Comparison of ENCODE assay signal across 10 mouse cellular contexts in the genomic region with DNA sequence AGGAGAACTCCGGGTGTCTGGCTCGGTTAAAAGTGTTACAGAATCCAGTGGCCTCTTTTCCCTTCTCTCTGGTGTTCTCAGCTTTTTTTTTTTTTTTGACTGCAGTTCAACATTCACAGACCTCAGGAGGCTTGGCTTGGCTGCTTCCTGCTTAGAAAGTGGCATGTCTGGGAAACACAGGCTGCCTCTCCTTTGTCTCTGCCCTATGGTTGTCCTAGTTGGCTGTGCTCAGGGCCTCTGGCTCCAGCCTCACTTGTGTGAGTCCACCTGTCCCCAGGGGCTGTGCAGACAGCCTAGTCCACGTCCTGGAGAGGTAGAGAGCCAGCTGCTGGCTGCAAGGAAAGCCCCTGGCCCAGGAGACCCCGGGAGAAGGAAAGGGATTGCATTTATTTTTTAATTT.
A peak's percentile ranks its signal among the peaks of the same experiment; 100 is the strongest.
DNase-seq lines count a peak whose midpoint lies in the region; TF ChIP-seq lines count a peak whose summit lies in the region.
"Had no signal": no experiment of that assay in that cellular context is flagged by ENCODE, and none has a peak within 500 bp of the region (broad histone marks: within the 10 kb centered on the region; RNA-seq: fewer than 3 reads in every experiment).

No protein-coding gene starts in this region.

- WGBS in kidney, adult 2 months, result 60% methylated on average over 4 of the region's 4 CpGs

- no peak for TF ChIP-seq POLR2A in kidney, adult 2 months (IDR thresholded peaks at IDR 0.05; ENCODE audit: low read depth, low read length)

- no peak overlapping the region for H3K27ac ChIP-seq in kidney, adult 2 months (ENCODE audit: insufficient read depth, low read depth, low read length)
- H3K27ac ChIP-seq: embryonic facial prominence, embryonic 10.5 days had no signal

- TF ChIP-seq CTCF in kidney, adult 2 months (conservative IDR thresholded peaks at IDR 0.05; ENCODE audit: insufficient read depth, insufficient read length, low read depth, low read length), result no peak

- no peaks in the 10 kb centered on the region for H3K27me3 ChIP-seq in kidney, adult 2 months (replicated peaks; ENCODE audit: control insufficient read depth, insufficient read depth, low read length)

- peak; percentile 7 for DNase-seq in kidney, adult 2 months
- DNase-seq in kidney, adult 18-20 months, result no peak
- peak; percentile 37 to 40 for DNase-seq in right cerebral cortex, postnatal 10 days (ENCODE audit: low spot score in 2 of 2)
- DNase-seq in right cerebral cortex, postnatal 36 days (ENCODE audit: low spot score in 2 of 2), result no peak
- peak; percentile 40 to 46 for DNase-seq in cerebellum, adult 18-20 months
- peak; percentile 5 for DNase-seq in skeletal muscle tissue, adult 2 months (ENCODE audit: low read depth, low spot score)
- DNase-seq in urinary bladder, postnatal 14 days (ENCODE audit: low spot score), result no peak
- no peak for DNase-seq in testis, postnatal 10 days (ENCODE audit: low spot score)
- DNase-seq: thymus, postnatal 4 days had no signal

- H3K4me1 ChIP-seq in kidney, adult 2 months (ENCODE audit: control insufficient read depth, insufficient read depth, low read length), result no peaks in the 10 kb centered on the region
- H3K4me1 ChIP-seq: embryonic facial prominence, embryonic 10.5 days had no signal

- H3K36me3 ChIP-seq in kidney, adult 2 months (ENCODE audit: control insufficient read depth, insufficient read depth, low read length), result no peaks in the 10 kb centered on the region
- H3K36me3 ChIP-seq: embryonic facial prominence, embryonic 10.5 days had no signal

- no peak overlapping the region for H3K4me3 ChIP-seq in kidney, adult 2 months (ENCODE audit: insufficient read depth, low read depth, low read length)
- H3K4me3 ChIP-seq: embryonic facial prominence, embryonic 10.5 days had no signal

Comparison
In these comparisons a context has a peak if more than half of its experiments do, and no peak if none do; other contexts are left out.
1. DNase-seq: peak in kidney, adult 2 months (single experiment), right cerebral cortex, postnatal 10 days (2 of 2), cerebellum, adult 18-20 months (2 of 2) and skeletal muscle tissue, adult 2 months (single experiment); none in kidney, adult 18-20 months (single experiment), right cerebral cortex, postnatal 36 days (0 of 2), urinary bladder, postnatal 14 days (single experiment) and testis, postnatal 10 days (single experiment).